Mouse (Mus musculus): ENCODE measurements at regions not wholly inside any gene's neighbourhood (a gene's known extent, or its start where the extent isn't known, plus 50 kb on each side); places are given as distances from the start of the nearest gene placed in this dataset.

DNA sequence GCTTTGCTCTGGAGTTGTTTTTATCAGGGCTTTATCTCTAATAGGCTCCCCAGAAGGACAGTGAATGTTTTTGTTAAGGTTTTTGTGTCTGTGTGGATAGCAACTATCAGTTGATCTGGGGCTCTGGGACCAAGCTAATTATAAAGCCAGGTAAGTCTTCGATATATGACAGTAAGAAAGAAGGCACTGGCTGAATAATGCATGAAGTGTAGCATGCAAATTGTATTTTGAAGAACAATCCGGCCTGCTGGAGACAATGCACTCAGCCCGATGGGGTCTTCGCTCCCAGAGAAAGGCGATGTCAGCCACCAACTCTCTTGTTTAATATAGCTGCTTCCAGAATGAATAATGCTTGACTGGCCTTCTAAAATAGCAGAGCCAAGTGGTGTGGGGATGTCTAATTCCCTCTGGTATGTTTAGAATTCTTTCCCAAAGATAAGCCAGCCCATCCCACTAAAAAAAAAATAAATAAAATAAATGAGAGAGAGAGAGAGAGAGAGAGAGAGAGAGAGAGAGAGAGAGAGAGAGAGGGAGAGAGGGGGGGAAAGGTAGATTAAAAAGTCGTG is 68.6 kb downstream of the Dad1 start:
- no peak for DNase-seq

DNA sequence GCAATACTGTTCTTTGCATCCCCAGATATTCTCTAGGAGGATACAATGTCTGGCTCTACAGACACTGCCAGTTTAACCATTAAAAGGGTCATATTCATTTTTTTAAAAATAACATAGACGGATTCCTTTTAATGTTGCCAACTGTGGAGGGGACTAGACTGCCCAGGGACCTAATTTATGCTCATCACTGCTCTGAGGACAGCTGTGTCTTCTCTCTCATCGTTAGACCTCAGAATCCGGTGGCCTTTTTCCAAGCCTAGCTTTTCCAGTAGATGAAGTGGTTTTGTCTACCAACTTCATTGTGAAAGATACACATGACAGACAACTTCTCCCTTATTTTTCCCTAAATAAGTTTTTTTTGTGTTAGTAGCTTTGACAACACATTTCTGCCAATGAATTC is 70.0 kb downstream of the Dad1 start:
- no peak for DNase-seq

DNA sequence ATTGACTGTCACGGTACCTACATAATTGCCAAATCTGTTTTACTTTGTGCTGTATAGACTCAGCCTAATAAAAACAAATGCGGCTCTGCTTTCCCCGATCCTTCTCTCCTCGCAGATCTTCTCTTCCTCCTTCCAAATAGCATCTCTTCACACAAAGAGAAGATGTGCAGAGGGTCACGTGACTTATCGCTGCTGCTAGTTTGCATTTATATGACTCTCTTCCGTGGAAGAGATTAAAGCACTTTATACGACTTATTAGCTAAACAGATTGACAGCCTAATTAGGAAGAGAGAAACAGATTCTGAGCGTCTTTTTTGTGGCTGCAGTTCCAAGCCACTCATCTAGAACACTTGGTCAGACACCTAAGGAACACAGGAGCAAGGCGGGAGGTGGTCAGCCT is 71.1 kb downstream of the Dad1 start:
- DNase-seq, result no peak

DNA sequence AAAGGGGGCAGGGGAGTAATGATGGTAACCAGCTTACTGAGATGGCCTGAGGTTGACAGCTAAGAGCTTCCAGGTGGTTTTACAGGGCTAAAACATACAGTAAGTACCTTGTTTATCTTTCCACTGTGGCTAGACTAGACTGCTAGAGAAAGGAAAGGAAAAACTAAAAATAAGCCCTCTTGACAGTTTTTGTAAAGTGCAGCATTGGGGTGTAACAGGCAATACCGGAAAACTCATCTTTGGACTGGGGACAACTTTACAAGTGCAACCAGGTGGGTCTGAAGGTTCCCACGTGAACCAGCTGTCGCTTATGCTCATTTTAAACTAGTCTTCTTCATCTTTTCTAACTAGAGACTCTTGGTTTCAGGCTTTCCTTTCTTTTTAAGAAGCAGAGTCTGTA is 72.6 kb downstream of the Dad1 start:
- no peak for DNase-seq

DNA sequence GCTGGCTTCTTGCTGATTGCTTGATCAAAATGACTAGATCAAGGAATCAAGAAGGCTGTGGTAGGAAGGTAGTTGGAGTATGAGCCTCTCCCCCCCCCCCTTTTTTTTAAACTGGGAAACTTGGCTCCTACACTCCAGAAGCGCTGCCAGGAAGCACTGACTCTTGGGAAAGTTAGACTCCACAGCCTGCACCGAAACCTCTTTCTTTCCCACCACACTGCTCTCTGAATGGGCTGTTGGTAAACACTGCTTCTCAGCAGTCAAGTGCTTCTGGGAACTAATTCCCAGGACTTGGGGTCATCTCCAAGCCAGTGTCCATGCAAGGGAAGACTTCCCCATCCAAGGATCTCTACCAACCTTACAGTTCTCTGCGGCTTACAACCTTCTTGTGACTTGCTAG is 73.2 kb downstream of the Dad1 start:
- no peak for DNase-seq

DNA sequence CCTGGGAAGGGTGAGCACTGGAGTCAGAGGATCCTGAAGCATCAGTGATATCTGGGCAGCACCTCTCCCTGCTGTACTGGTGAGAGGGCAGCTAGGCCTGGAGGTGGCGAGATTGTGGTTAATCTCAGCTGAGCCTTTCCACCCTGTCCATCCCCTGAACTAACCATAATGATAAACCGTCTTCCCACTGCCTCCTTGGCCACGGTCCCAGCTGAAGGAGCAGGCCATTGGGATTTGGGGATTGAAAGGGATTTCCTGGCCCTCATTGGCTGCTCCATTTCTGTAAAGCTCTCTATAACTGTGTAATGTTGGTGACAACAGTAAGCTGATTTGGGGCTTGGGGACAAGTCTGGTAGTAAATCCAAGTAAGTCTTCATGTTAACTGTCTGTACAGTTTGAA is 73.6 kb downstream of the Dad1 start:
- no peak for DNase-seq

DNA sequence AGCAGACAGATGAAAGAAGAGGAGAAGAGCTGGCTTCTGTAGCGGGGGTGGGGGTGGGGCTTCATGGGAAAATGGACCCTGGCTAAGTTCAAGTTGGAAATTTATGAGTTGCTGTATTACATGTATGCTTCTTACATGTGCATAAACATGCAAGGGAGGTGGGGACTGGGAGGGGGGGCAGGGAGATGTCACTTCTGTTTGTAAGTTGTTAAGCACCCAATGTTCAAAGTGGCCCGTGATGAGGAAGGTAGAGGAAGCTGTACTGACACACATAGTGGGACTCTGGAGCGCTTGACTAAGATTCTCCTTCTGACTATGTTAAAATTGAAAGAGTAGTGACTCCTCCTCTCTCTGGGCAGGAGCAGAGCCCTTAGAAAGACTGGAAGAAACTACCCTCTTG is 75.0 kb downstream of the Dad1 start:
- DNase-seq, result no peak

DNA sequence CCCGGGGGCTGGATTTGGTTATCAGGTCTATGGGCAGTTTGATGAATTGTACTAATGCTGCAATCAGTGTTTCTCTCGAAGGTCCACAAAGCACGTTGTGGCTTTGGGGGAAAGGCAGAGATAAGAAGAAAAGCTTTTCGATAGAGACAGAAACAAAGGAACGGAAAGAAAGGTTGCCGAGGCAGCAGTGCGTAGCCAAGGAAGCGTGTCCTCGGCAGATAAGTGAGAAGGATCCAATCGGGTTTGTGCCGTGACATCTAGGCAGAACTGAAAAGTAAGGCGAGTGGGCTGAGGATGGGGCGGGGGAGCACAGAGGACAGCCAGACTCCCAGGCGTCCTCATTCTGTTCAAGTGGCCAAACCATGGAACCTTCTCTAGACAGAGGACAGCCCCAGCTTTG is 77.4 kb downstream of the Dad1 start:
- DNase-seq, result peak; percentile 12

DNA sequence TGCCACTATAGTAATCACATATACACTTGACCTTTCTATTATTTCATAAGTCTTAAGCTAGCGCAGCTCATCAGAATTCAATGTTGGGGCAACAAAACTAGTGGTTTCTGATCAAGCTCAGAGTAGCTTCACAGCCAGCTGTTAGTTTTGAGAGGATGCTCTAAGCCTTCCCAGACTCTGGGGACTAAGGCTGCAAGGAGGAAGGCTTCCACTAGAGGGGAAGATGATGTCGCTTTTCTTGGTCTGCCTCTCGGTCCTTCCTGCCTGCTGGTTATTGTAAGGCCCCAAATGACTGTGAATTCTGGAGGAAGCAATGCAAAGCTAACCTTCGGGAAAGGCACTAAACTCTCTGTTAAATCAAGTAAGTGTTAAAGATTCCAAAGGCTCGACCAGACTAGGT is 78.4 kb downstream of the Dad1 start:
- no peak for DNase-seq

DNA sequence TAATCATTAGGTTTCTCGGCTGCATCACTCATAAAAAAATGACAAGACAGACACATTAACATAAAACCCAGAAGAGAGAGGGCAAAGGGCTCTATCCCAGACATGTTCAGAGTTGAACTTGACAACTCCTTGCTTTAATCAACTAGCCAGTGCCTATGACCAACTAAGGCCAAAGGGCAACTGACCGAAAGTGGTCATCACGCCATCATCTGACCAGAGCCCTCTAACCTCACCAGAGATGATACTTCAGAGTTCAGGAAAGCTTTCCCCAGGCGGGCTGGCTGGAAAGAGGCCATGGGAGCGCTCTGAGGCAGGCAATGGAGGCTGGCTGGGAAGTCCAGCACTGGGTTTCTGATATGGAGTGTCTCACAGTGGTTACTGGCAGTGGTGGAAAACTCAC is 80.6 kb downstream of the Dad1 start:
- no peak for DNase-seq

DNA sequence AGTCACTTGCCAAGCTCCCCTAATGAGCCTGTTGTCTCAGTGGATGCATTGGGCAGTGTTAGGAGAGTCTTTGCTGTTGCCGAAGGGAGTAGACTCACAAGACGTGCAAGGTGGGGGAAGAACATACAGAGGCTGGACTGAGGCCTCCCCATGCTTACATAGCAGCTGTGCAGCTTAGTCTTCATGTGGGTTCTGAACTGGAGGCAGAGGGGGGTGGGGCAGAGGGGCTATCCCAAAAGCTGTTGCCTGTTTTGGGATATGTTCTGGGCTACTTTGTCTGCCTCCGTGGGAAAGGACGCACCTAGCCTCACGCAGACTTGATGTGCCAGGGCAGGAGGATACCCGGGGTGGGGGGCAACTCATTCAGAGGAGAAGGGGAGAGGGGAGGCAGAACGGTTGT is 84.7 kb downstream of the Dad1 start:
- no peak for DNase-seq

DNA sequence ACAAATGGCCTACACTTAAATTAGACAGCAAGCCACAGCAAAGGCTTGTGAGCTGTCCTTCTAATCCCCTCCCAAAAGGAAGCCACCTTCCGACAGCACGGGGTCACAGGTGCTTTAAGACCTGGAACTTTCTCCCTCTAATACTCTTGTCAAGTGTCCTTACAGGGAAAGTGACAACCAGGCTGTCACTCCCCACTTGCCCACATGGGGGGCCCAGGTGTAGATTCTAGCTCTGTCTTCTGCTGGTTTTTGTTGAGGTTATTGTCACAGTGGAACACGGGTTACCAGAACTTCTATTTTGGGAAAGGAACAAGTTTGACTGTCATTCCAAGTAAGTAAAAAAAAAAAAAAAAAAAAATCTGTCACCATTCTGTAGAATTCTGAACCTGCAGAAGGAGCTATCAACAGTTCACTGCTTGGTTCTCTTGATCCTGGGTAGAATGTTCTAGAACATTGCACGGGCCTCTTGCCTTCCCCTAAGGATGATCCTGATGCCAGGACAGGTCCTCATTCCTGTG is 85.4 kb downstream of the Dad1 start:
- no peak for DNase-seq

DNA sequence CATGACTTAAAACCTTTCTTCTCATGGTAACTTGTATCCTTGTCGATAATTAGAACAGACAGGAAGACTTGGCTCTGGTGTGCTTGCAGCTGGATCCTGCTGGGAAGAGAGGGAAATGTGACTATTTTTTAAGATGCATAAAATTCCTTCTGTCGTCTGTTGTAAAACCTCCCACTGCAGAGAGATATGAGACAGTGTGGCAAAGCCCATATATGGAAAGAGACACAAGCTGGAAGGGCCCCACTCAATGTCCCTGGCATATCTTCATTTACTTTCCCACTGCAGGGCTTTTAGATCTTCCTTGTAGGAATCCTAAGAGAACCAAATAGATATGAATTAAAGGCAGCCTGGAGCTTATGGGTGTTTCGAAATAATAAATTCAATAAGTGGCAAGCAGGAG is 87.8 kb downstream of the Dad1 start:
- DNase-seq, result no peak

DNA sequence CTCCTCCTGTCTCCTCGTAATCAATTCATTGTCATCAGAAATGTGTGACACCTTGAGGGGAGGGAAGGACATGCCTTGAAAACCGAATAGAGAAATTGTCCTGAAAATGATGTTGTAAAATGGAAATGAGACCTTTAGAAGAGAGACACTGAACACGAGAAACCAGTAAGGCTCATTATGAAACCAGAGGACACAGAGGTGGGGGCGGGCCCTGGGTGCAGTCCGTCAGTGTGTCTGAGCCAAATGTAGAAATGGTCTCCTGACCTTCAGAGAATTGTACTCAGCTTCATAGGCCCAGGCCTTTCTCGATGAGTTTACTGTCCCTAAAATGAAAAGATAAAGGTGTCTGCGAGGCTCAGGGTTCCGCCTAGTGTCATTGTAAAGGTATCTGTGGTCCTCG is 89.0 kb downstream of the Dad1 start:
- no peak for DNase-seq

DNA sequence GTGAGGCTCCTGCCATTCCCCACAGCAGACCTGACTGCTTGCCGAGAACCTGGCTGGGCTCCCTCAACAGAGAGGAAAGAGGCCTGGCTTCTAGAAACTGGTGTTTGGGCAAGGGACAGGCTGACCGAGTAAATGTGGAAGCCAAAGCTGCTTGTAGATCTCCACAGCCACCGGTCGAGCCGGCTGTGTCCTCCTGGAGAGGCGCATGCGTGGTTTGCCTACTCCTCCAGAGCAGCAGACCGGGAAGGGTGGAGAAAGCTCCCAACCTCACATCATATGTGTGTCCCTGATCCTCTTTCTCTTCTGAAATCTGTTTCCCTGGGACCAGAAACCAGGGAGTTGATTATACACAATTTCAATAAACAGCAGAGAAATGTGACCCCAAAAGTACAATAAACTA is 92.0 kb downstream of the Dad1 start:
- DNase-seq, result no peak

DNA sequence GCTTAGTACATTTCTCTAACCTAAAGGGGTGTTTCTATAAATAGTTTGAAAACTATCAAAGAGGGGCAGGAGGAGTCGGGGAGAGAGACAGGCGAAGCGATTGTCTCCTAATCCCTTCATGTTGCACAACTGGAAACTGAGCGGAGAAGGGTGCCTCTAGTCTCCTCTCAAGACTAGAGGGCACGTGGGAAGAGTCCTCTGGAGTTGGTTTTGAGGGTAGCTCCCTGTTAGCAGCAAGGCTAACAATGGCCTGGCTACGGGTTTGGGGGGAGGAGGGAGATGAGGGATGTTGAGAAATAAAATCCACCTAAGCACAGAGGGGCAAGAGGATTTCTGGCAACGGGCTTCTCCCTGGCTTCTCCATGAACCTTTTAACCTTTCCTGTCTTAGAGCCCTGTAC is 92.7 kb downstream of the Dad1 start:
- no peak for DNase-seq

DNA sequence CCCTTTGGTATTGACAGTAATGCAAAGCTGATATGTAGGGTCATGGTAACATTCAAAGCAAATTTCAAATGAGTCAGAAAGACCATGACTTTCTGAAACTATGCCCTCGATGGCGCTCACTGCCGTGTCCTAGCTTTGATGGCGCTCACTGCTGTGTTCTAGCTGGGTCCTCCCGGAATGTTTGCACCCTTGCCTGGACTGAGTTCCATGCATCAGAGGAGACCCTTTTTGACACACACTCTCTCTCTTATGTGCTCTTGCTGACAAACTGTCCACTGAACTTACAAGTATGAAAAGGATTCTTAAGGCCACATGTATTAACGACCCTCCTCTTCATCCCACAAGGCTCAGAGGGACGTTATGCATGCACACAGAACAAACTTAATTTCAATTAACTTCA is 94.1 kb downstream of the Dad1 start:
- no peak for DNase-seq

DNA sequence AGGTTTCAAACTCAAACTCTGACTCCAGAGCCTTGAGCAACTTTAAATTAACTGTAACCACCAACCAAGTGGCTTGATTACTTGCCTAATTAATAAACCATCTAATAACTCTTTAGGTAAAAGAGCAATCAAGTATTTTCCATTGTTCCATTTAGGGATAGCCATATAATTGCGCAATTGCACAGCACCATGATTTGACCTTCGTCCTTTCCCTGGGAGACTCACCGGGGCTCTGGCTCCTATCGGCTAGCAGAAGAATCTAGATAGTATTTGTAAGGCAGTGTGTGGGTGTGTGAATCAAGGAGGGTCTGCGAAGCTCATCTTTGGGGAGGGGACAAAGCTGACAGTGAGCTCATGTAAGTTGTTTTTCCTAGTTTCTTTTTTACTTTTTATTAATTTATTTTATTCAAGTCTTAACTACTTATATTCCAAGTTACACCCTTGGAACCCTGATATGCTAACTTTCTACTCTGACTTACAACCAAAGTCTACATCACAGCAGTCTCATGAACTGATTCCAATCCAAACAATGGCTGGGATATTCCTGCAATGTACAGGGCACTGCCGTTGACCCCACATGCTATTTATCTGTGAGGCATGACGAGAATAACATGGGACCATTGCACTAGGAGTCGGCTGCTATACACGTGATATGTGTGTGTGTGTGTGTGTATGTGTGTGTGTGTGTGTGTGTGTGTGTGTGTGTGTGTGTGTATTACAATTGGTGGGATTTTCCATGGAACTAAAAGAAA is 95.5 kb downstream of the Dad1 start:
- no peak for DNase-seq

DNA sequence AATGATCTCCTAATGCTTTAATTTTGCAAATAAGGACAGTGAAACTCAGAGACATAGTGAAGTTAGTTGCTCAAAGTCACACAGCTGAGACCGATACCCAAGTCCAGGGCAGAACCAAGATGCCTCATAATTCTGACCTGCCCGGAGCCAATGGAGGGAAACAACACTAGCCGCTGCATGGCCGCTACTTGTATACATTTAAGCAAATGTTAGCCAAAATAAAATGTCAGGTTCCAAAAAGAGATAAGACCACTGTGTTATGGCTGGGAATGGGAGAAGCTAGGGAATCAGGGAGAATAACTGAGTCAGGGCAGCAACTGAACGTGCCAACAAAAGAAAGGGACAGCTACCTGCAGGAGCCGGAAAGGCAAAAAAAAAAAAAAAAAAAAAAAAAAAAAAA is 97.4 kb downstream of the Dad1 start:
- DNase-seq, result no peak

DNA sequence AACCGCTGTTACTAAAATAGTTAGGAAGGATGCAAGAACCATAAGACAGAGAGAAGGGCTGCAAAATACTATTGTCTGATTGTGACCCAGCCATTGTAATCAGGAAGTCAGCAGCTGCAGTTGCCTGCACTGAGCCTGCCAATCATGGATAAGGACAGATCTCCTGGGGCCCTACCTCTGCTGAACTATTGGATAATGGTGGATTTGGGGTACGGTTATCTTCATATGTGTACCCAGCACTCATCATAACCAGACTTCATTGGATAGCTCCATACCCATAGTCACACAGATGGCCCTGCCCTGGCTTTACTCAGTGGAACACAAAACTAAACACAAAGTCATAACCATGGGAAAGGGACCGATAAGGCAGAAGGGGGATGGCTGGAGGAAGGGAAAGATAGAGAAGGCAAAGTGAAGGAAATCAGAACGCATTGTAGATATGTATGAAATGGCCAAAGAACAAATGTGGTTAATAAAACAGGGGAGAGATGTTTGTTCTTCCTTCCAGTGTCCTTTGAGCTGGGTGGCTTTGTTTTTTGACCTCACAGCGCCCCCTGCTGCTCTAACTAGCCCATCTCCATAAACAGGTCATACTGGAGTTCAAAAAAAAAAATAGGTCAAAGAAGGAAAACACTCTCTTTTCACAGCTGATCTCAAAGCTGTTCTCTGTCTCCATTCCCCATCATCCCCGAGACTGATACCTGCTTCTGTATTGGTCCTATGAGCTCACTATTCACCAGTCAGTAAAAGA is 101.2 kb downstream of the Dad1 start:
- peak; percentile 80 for DNase-seq

DNA sequence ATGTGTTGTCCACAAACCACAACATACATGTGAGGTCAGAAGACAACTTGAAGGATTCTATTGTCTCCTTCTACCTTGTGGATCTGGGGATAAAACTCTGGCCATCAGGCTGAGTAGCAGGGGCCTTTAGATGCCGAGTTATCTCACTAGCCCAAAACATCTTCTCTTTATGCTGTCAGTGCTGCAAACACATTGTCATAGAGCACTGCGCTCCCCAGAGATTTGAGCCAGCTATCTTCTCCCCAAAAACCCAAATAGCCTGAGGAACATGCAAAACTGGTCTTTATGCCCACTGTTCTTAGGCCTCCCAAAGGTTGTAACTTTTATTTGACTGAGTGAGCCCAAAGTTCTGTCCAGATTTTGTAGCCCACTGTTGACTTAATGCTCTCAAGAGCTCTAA is 102.0 kb downstream of the Dad1 start:
- DNase-seq, result no peak

DNA sequence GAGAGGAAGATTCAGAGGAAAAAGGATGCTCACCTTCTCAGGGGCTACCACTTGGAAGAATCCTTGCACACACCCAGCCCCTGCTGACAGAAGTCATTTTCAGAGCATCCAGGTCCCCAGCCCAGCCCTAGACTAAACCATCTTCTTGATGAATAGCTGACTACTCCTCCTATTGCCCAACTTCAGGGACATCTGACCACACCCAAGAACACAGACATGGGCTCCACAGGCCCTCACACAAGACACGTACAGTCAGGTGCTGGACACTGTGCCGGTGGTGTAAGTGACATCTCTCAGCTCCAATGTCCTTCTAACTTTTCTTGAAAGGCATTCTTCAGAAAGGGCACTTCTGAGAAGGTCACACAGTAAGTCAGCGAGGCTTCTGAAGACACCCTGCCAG is 102.6 kb downstream of the Dad1 start:
- no peak for DNase-seq

DNA sequence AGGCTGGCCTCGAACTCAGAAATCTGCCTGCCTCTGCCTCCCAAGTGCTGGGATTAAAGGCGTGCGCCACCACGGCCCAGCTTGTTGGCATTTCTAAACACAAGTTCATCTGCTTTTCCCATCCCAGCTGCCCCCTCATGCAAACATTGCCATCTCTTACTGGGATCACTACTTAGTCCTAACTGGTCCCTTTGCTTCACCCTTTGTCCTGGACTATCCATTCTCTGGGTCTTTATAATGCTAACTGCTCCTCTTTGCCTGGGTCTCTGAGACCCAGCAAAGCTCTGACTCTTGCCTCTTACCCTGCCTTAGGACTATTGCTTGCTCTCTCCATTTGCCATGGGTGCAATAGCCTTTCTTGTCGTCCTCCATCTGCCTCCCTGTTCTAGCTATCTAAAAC is 103.7 kb downstream of the Dad1 start:
- DNase-seq, result no peak

DNA sequence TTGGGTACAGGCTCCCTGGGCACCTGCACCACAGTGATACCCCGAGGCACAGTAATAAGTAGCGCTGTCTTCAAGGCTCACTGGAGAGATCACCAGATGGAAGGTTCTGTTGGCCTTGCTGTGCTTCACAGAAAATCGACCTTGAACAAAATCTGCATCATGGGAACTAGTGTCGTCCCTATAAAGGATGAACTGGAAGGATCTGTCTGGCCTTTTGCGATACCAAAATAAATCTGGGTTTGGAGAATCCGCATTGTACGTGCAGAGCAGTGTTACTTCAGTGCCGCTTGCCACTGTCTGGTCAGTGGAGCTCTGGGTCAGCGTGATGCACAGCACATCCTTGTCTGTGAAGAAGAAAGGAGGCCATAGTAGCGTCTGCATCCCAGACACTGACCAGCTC is 105.3 kb downstream of the Dad1 start:
- DNase-seq, result no peak

All from liver (tissue).